Mouse (Mus musculus): ENCODE results near the gene Olfr281.
A peak's percentile ranks its signal among the peaks of the same experiment; 100 is the strongest.

Olfr281 gene

GRCm38 (mm10) chr15:98486433-98487021 lies 34.1 kb downstream of the Olfr281 start:
- peak; percentile 18 to 36 for DNase-seq

DNA sequence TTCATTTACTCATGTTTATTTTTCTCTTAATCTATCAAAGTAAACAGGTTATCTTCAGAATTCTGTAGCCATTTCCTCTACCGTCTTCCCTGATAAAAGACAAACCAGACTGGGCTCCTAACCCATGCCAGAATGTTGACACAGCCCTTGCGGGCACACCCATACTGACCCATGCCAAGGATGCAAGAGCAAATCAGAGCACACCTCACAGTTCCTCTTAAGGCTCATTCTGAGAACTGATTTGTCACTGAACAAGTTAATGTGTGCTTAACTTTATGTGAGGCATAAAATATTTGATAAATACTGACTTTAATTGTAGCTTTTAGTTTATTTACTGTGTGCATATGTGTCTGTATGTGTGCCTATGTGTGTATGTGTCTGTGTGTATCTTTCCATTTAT lies 38.9 kb downstream of the Olfr281 start:
- DNase-seq = no peak

DNA sequence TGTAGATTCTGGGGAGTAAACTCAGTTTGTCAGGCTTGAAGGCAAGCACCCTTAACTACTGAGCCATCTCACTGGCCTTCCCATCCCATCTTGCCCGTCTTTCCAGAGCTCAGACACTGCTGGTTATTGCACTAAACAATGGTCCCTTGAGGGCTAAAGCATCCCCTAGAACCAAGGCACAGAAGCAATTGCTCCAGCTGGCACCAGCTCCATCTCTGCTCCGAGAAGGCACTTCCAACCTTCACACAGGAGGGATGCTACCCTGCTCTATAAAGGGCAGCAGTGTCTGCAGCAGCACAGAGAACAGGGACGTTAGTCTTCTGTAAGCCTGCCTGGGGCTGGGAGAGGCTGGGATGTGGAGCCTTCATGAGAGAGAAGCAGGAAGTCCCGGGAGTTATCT lies 39.7 kb downstream of the Olfr281 start, which contains the start of gene Olfr279:
Gene Olfr279 (plus strand): TSS at position 301 of the 400 bp plus-strand sequence.
- DNase-seq = no peak

- DNase-seq = no peak
Observed at GRCm38 (mm10) chr15:98497631-98498030, 45.2 kb downstream of the Olfr281 start.

DNA sequence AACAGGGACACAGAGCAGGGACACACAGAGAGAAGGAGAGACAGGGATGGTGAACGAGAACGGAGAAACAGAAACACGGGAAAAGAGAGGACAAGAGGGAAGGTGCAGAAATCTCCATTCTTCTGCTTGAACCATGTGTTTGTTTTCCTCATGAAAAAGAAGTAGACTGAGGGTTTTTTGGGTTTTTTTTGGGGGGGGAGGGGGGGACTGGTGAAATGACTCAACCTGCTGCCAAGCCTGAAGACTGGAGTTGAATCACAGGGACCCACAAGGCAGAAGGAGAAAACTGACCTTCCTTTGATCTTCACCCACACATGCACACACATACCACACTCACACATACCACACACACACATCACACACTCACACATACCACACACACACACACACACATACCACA lies 50.9 kb downstream of the Olfr281 start:
- DNase-seq = no peak

DNA sequence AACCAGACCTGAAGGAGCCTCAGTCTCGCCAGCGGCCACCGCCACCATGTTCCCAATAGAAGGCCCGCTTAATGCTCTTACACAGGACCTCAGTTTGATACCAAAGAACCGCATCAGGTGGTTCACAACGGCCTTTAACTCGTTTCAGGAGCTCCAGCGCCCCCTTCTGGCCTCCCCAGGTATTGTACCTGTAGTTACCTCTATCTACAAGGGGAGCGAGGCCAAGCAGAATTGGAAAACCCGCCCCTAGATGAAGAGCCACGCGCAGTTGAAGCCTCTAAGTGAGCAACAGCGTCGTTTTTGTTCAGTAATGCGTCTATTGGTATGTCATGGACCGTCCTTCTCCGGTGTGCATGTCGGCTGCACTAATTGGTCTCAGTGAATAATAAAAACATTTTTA lies 52.1 kb downstream of the Olfr281 start:
- DNase-seq = peak; percentile 92 to 94

DNA sequence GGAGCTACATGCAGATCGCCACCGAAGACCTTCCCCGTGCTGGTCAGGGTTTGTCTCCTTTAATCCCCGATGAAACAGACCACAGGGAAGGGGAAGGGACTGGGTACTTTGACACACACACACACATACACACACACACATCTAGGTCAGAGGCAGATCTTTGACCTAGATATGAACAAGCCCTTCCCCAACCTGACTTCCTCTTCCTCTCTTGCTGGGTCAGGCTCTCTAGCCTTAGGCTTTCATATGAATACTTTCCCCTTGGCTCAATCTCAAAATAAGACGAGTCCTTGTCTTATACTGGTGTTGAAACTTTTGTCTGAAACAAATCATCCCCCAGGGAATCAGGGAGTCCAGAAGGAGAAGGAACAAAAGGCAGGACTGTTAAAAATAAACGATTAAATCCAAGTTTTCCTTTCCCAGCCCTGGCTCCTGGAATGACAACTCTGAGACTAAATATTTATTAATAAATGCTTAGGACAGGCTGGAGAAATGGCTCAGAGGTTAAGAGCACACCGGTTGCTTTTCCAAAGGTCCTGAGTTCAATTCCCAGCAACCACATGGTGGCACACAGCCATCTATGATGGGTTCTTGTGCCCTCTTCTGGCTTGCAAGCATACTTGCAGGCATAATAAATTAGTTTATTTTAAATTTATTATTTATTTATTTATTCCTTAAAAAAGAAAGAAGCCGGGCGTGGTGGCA lies 54.0 kb downstream of the Olfr281 start:
- DNase-seq = no peak

- DNase-seq = no peak
Observed at GRCm38 (mm10) chr15:98507321-98507720, 54.9 kb downstream of the Olfr281 start.

DNA sequence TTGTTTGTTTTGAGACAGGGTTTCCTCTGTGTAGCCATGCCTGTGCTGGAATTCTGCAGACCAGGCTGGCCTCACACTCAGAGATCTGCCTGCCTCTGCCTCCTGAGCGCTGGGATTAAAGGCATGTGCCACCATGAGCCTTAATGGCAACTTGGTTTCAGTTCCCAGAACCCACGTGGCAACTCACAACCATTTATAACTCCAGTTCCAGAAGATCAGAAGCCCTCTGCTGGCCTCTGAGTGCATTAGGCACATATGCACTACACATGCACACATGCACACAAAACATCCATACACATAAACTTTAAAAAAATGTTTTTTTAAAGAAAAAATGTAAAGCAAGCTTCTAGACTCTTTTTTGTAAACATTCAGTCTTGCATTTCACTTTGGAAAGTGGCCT lies 57.0 kb downstream of the Olfr281 start:
- peak; percentile 16 to 21 for DNase-seq
